Mouse (Mus musculus) erythroblast, embryonic 14.5 days (primary cell): ENCODE results near the gene Adamts15.

ENCODE experiments used
- GATA1 ChIP-seq: IDR thresholded peaks from 2 replicates; pipeline ENCODE4 v1.6.1; 2012; ENCODE audit warnings: low read length, inconsistent platforms, mixed read lengths
- TAL1 ChIP-seq: IDR thresholded peaks from 3 replicates; pipeline ENCODE4 v1.6.1; 2012; ENCODE audit warnings: low read length, inconsistent platforms, mixed read lengths

- no peak for TF ChIP-seq TAL1
- TF ChIP-seq GATA1 = no peak
Observed at GRCm38 (mm10) chr9:30876552-30876951, 45.7 kb downstream of the Adamts15 start.
